25 mouse cellular contexts compared by ENCODE assay signal in genomic region chr9:42878401-42878800, GRCm38 (mm10).
DNase-seq lines count a peak whose midpoint lies in the region; ATAC-seq and TF ChIP-seq lines count a peak whose summit lies in the region.
"Had no signal": no experiment of that assay in that cellular context is flagged by ENCODE, and none has a peak within 500 bp of the region (broad histone marks: within the 10 kb centered on the region; RNA-seq: fewer than 3 reads in every experiment).

No protein-coding gene starts in this region.

- H3K27me3 ChIP-seq in hindbrain, embryonic 14.5 days (ENCODE audit: control insufficient read depth, insufficient read depth, low read length), result no peaks in the 10 kb centered on the region
- H3K27me3 ChIP-seq in hindbrain, embryonic 10.5 days (ENCODE audit: insufficient read depth, poor library complexity, severe bottlenecking), result peaks cover 28% of the 10 kb centered on the region
- H3K27me3 ChIP-seq in midbrain, embryonic 14.5 days (ENCODE audit: control insufficient read depth, insufficient read depth, low read length), result no peaks in the 10 kb centered on the region
- H3K27me3 ChIP-seq in midbrain, embryonic 10.5 days (ENCODE audit: low read depth, poor library complexity, severe bottlenecking), result peaks cover 16% of the 10 kb centered on the region
- no peaks in the 10 kb centered on the region for H3K27me3 ChIP-seq in midbrain, embryonic 16.5 days (ENCODE audit: control insufficient read depth, insufficient read depth, low read depth, low read length)
- H3K27me3 ChIP-seq: embryonic facial prominence, embryonic 13.5 days; stomach, embryonic 15.5 days had no signal

- no peaks in the 10 kb centered on the region for H3K36me3 ChIP-seq in hindbrain, embryonic 14.5 days (replicated peaks; ENCODE audit: control insufficient read depth, insufficient read depth)
- no peaks in the 10 kb centered on the region for H3K36me3 ChIP-seq in hindbrain, embryonic 10.5 days
- H3K36me3 ChIP-seq in midbrain, embryonic 14.5 days (ENCODE audit: control insufficient read depth, insufficient read depth, low read length), result no peaks in the 10 kb centered on the region
- no peaks in the 10 kb centered on the region for H3K36me3 ChIP-seq in midbrain, embryonic 10.5 days
- no peaks in the 10 kb centered on the region for H3K36me3 ChIP-seq in midbrain, embryonic 16.5 days (ENCODE audit: control insufficient read depth, insufficient read depth, low read length)
- H3K36me3 ChIP-seq: embryonic facial prominence, embryonic 13.5 days; heart, embryonic 15.5 days; neural tube, embryonic 13.5 days; stomach, embryonic 15.5 days had no signal

- 17% methylated on average over 7 of the region's 7 CpGs for WGBS in hindbrain, embryonic 14.5 days
- 17% methylated on average over 7 of the region's 7 CpGs for WGBS in hindbrain, embryonic 10.5 days
- WGBS in midbrain, embryonic 14.5 days, result 14% methylated on average over 7 of the region's 7 CpGs
- WGBS in midbrain, embryonic 10.5 days, result 20% methylated on average over 7 of the region's 7 CpGs
- WGBS in midbrain, embryonic 16.5 days, result 10% methylated on average over 7 of the region's 7 CpGs

- no peak overlapping the region for H3K4me3 ChIP-seq in hindbrain, embryonic 14.5 days (replicated peaks; ENCODE audit: low read length)
- no peak overlapping the region for H3K4me3 ChIP-seq in hindbrain, embryonic 10.5 days
- H3K4me3 ChIP-seq in midbrain, embryonic 14.5 days (replicated peaks; ENCODE audit: low read depth, low read length), result no peak overlapping the region
- no peak overlapping the region for H3K4me3 ChIP-seq in midbrain, embryonic 10.5 days
- no peak overlapping the region for H3K4me3 ChIP-seq in midbrain, embryonic 16.5 days (ENCODE audit: low read depth, low read length)
- H3K4me3 ChIP-seq: embryonic facial prominence, embryonic 13.5 days; heart, embryonic 15.5 days; myocyte; neural tube, embryonic 13.5 days; stomach, embryonic 15.5 days had no signal

- TF ChIP-seq POLR2A in brain, embryonic 14.5 days (IDR thresholded peaks at IDR 0.05; ENCODE audit: borderline replicate concordance, extremely low read depth, insufficient read depth, insufficient read length, poor library complexity, severe bottlenecking), result no peak

- H3K4me1 ChIP-seq in hindbrain, embryonic 14.5 days (replicated peaks; ENCODE audit: control insufficient read depth, insufficient read depth, low read length), result peaks cover 14% of the 10 kb centered on the region; the same call in 1 of the 2 replicates
- H3K4me1 ChIP-seq in hindbrain, embryonic 10.5 days (replicated peaks), result peaks cover 24% of the 10 kb centered on the region
- H3K4me1 ChIP-seq in midbrain, embryonic 14.5 days (ENCODE audit: control insufficient read depth, insufficient read depth, low read length), result peaks cover 13% of the 10 kb centered on the region
- peaks cover 15% of the 10 kb centered on the region; the same call in 1 of the 2 replicates for H3K4me1 ChIP-seq in midbrain, embryonic 10.5 days
- H3K4me1 ChIP-seq in midbrain, embryonic 16.5 days (ENCODE audit: control insufficient read depth, insufficient read depth, low read length), result peaks cover 16% of the 10 kb centered on the region

- ATAC-seq in hindbrain, embryonic 14.5 days (ENCODE audit: low FRiP score), result 0 out of 2 replicates have a peak, but pooled peaks have one; percentile 24
- peak; percentile 46 for ATAC-seq in midbrain, embryonic 14.5 days (ENCODE audit: low FRiP score, low TSS enrichment)
- ATAC-seq in midbrain, embryonic 16.5 days, result peak; percentile 61; the same call in 1 of the 2 replicates
- ATAC-seq: inflammation-experienced regulatory T-cells, adult 6 months had no signal

- no peak overlapping the region for H3K9ac ChIP-seq in hindbrain, embryonic 14.5 days
- no peak overlapping the region for H3K9ac ChIP-seq in midbrain, embryonic 14.5 days (replicated peaks; ENCODE audit: low read length)
- no peak overlapping the region for H3K9ac ChIP-seq in midbrain, embryonic 16.5 days (ENCODE audit: low read depth, low read length)
- H3K9ac ChIP-seq: embryonic facial prominence, embryonic 13.5 days; heart, embryonic 15.5 days; neural tube, embryonic 13.5 days; stomach, embryonic 15.5 days had no signal

- no peak for TF ChIP-seq CTCF in brain, embryonic 14.5 days (IDR thresholded peaks at IDR 0.05; ENCODE audit: borderline replicate concordance, extremely low read depth, insufficient read depth, insufficient read length)

- H3K27ac ChIP-seq in hindbrain, embryonic 14.5 days, result no peak overlapping the region
- H3K27ac ChIP-seq in hindbrain, embryonic 10.5 days, result no peak overlapping the region
- no peak overlapping the region; the same call in 1 of the 2 replicates for H3K27ac ChIP-seq in midbrain, embryonic 14.5 days (replicated peaks; ENCODE audit: low read depth, low read length)
- no peak overlapping the region for H3K27ac ChIP-seq in midbrain, embryonic 10.5 days (replicated peaks)
- H3K27ac ChIP-seq in midbrain, embryonic 16.5 days (ENCODE audit: low read length), result no peak overlapping the region
- H3K27ac ChIP-seq: embryonic facial prominence, embryonic 13.5 days; heart, embryonic 15.5 days; kidney, postnatal 0 days; neural tube, embryonic 13.5 days; stomach, embryonic 15.5 days had no signal

- no peak overlapping the region for H3K4me2 ChIP-seq in hindbrain, embryonic 14.5 days (replicated peaks)
- H3K4me2 ChIP-seq in midbrain, embryonic 14.5 days (ENCODE audit: low read length), result no peak overlapping the region
- no peak overlapping the region for H3K4me2 ChIP-seq in midbrain, embryonic 16.5 days (ENCODE audit: low read length)
- H3K4me2 ChIP-seq: embryonic facial prominence, embryonic 13.5 days; heart, embryonic 15.5 days; neural tube, embryonic 13.5 days; stomach, embryonic 15.5 days had no signal

- DNase-seq in hindbrain, embryonic 14.5 days (ENCODE audit: low spot score), result no peak
- no peak for DNase-seq in hindbrain, embryonic 10.5 days (ENCODE audit: low spot score)
- peak; percentile 51 for DNase-seq in midbrain, embryonic 14.5 days
- DNase-seq in midbrain, embryonic 10.5 days (ENCODE audit: low spot score), result no peak
- DNase-seq in brain, embryonic 14.5 days (ENCODE audit: low read depth), result peak; percentile 85
- DNase-seq in cerebellum, adult 9-11 months, result no peak
- DNase-seq in thymus, postnatal 0 days (ENCODE audit: low spot score), result no peak
- DNase-seq: adrenal gland, postnatal 14 days; cerebellum, adult 11-12 months; cerebellum, postnatal 25 days; heart, postnatal 4 days; kidney, adult 18-20 months; layer of hippocampus, postnatal 36 days; lung, postnatal 4 days; retina, postnatal 1 day; right cerebral cortex, postnatal 4 days; thymus, postnatal 36 days had no signal

- no peaks in the 10 kb centered on the region for H3K9me3 ChIP-seq in hindbrain, embryonic 14.5 days (ENCODE audit: control insufficient read depth, low read length)
- H3K9me3 ChIP-seq in hindbrain, embryonic 10.5 days, result no peaks in the 10 kb centered on the region
- H3K9me3 ChIP-seq in midbrain, embryonic 14.5 days (ENCODE audit: control insufficient read depth, low read length), result no peaks in the 10 kb centered on the region
- H3K9me3 ChIP-seq in midbrain, embryonic 10.5 days (replicated peaks), result no peaks in the 10 kb centered on the region
- H3K9me3 ChIP-seq in midbrain, embryonic 16.5 days (replicated peaks; ENCODE audit: control insufficient read depth, low read length, poor library complexity, severe bottlenecking), result no peaks in the 10 kb centered on the region
- H3K9me3 ChIP-seq: embryonic facial prominence, embryonic 13.5 days; heart, embryonic 15.5 days; neural tube, embryonic 13.5 days; stomach, embryonic 15.5 days had no signal

Comparison
In these comparisons a context has a peak if more than half of its experiments do, and no peak if none do; other contexts are left out.
1. DNase-seq: peak in midbrain, embryonic 14.5 days (single experiment) and brain, embryonic 14.5 days (single experiment); none in hindbrain, embryonic 14.5 days (single experiment), hindbrain, embryonic 10.5 days (single experiment), midbrain, embryonic 10.5 days (single experiment), cerebellum, adult 9-11 months (single experiment) and thymus, postnatal 0 days (single experiment).
2. Peak in every context shown above with its lines, with median percentiles within 50 percentile points of each other: ATAC-seq.